Mouse (Mus musculus): ENCODE data around the gene Frmd4a.

- TF ChIP-seq CTCF (IDR thresholded peaks at IDR 0.05; ENCODE audit: low read depth) (no peak), EP300 (IDR thresholded peaks at IDR 0.05; ENCODE audit: low read depth) (no peak)
Observed at GRCm38 (mm10) chr2:4557028-4557427, 539.5 kb downstream of the Frmd4a start.

All from liver, postnatal 0 days (tissue).